11 mouse cellular contexts compared by ENCODE assay signal in genomic region chr9:3019835-3020727, GRCm38 (mm10). TPM values are rescaled to one million over a fixed set of nuclear protein-coding genes. Genes with fewer than 3 reads are reported as not detected.
DNase-seq lines count a peak whose midpoint lies in the region; ATAC-seq and TF ChIP-seq lines count a peak whose summit lies in the region.
"Not testable (repeated sequence)": the region's sequence is repeated elsewhere in the genome, so short reads cannot be mapped to it uniquely, and the experiment has no call there.
"Had no signal": no experiment of that assay in that cellular context is flagged by ENCODE, and none has a peak within 500 bp of the region (broad histone marks: within the 10 kb centered on the region; RNA-seq: fewer than 3 reads in every experiment).

No protein-coding gene starts in this region.

- not testable (repeated sequence) for H3K4me3 ChIP-seq in hindbrain, embryonic 13.5 days; layer of hippocampus, adult 2 months; liver, embryonic 13.5 days (replicated peaks); stomach, embryonic 14.5 days (ENCODE audit: low read depth, low read length)

- WGBS in hindbrain, embryonic 13.5 days: 78% methylated on average over 17 of the region's 19 CpGs
- WGBS in liver, embryonic 13.5 days (ENCODE audit: insufficient replicate concordance): 69% methylated on average over 17 of the region's 19 CpGs
- WGBS in stomach, embryonic 14.5 days: 80% methylated on average over 11 of the region's 19 CpGs

- H3K9ac ChIP-seq in hindbrain, embryonic 13.5 days; liver, embryonic 13.5 days; stomach, embryonic 14.5 days (replicated peaks; ENCODE audit: low read depth, low read length): not testable (repeated sequence)

- H3K4me1 ChIP-seq in hindbrain, embryonic 13.5 days (replicated peaks); liver, embryonic 13.5 days (replicated peaks); stomach, embryonic 14.5 days (ENCODE audit: control insufficient read depth, insufficient read depth, low read length): not testable (repeated sequence)

- H3K27me3 ChIP-seq in hindbrain, embryonic 13.5 days; liver, embryonic 13.5 days; stomach, embryonic 14.5 days (ENCODE audit: control insufficient read depth, insufficient read depth, low read length): not testable (repeated sequence)

- not testable (repeated sequence) for TF ChIP-seq CTCF in layer of hippocampus, adult 2 months (conservative IDR thresholded peaks at IDR 0.05)

- H3K4me2 ChIP-seq in hindbrain, embryonic 13.5 days; liver, embryonic 13.5 days; stomach, embryonic 14.5 days (replicated peaks; ENCODE audit: low read depth, low read length): not testable (repeated sequence)

- DNase-seq in CD8-positive naive resting alpha-beta T cell, adult 2 months (ENCODE audit: low read depth in 2 of 2, low spot score in 2 of 2): peak; percentile 69 to 86
- peak; percentile 96 to 100 for DNase-seq in cerebellum, postnatal 4 days (ENCODE audit: low spot score in 2 of 2)
- DNase-seq in gastrocnemius, postnatal 10 days: peak; percentile 82
- DNase-seq in layer of hippocampus, adult 2 months (ENCODE audit: low spot score in 2 of 2): peak; percentile 91 to 92
- DNase-seq in liver, embryonic 13.5 days: peak; percentile 77
- peak; percentile 26 to 42 for DNase-seq in monocyte, adult 2 months (ENCODE audit: low read depth in 1 of 2, low spot score in 2 of 2)

- ATAC-seq in hindbrain, embryonic 13.5 days (ENCODE audit: low FRiP score): peak; percentile 75
- peak; percentile 49; the same call in 1 of the 2 replicates for ATAC-seq in liver, embryonic 13.5 days (ENCODE audit: low read depth)
- peak; percentile 71; the same call in 1 of the 2 replicates for ATAC-seq in stomach, embryonic 14.5 days (ENCODE audit: insufficient number of reproducible peaks, insufficient read depth, low FRiP score, low read depth)

- not testable (repeated sequence) for H3K9me3 ChIP-seq in hindbrain, embryonic 13.5 days; liver, embryonic 13.5 days (replicated peaks); stomach, embryonic 14.5 days (ENCODE audit: control insufficient read depth, low read depth, low read length)

- not testable (repeated sequence) for H3K27ac ChIP-seq in hindbrain, embryonic 13.5 days; layer of hippocampus, adult 2 months; liver, embryonic 13.5 days; stomach, embryonic 14.5 days (ENCODE audit: low read length)

- not testable (repeated sequence) for H3K36me3 ChIP-seq in hindbrain, embryonic 13.5 days; liver, embryonic 13.5 days; stomach, embryonic 14.5 days (ENCODE audit: control insufficient read depth, insufficient read depth, low read length)

RNA-seq across cellular contexts. Expression of gene Gm10719, which starts 2.9 kb away (rescaled TPM):
- total RNA-seq in gastrocnemius, postnatal 10 days (2021): 1 to 10 TPM in 1 of 2 experiments, not detected in 1; 1.3 TPM
- polyA plus RNA-seq in hindbrain, embryonic 13.5 days (2015; fragmentation: Nextera tagmentation; extraction: Ambion mirVana): 0.75 and 0.81 TPM in 2 replicates
- under 1 TPM in 1 of 2 experiments, not detected in 1; 0.95 TPM for total RNA-seq in layer of hippocampus, adult 2 months (2021)
- not detected in 2 replicates for polyA plus RNA-seq in liver, embryonic 13.5 days (2015; fragmentation: Nextera tagmentation; extraction: Ambion mirVana)
- polyA plus RNA-seq in stomach, embryonic 14.5 days (2014; fragmentation: Nextera tagmentation; extraction: Ambion mirVana): 0.39 TPM in 1 of 2 replicates, not detected in the other
- polyA plus RNA-seq: myocyte; thymus, postnatal 0 days had no signal

RNA-seq across cellular contexts. Expression of gene Gm10718, which starts 3.3 kb away (rescaled TPM):
- 1 to 10 TPM in 1 of 2 experiments, under 1 TPM in 1; 0.94 to 1.6 TPM for total RNA-seq in gastrocnemius, postnatal 10 days (2021)
- polyA plus RNA-seq in hindbrain, embryonic 13.5 days (2015; fragmentation: Nextera tagmentation; extraction: Ambion mirVana): 1.7 and 2.0 TPM in 2 replicates
- 1 to 10 TPM in 1 of 2 experiments, not detected in 1; 1.2 TPM for total RNA-seq in layer of hippocampus, adult 2 months (2021)
- polyA plus RNA-seq in liver, embryonic 13.5 days (2015; fragmentation: Nextera tagmentation; extraction: Ambion mirVana): not detected in 2 replicates
- polyA plus RNA-seq in stomach, embryonic 14.5 days (2014; fragmentation: Nextera tagmentation; extraction: Ambion mirVana): 0.45 and 1.1 TPM in 2 replicates
- polyA plus RNA-seq: myocyte had no signal

RNA-seq across cellular contexts. Expression of gene Gm10720, which starts 4.6 kb away (rescaled TPM):
- total RNA-seq in gastrocnemius, postnatal 10 days (2021): not detected
- not detected in 2 replicates for polyA plus RNA-seq in hindbrain, embryonic 13.5 days (2015; fragmentation: Nextera tagmentation; extraction: Ambion mirVana)
- total RNA-seq in layer of hippocampus, adult 2 months (2021): not detected
- not detected in 2 replicates for polyA plus RNA-seq in liver, embryonic 13.5 days (2015; fragmentation: Nextera tagmentation; extraction: Ambion mirVana)
- polyA plus RNA-seq in stomach, embryonic 14.5 days (2014; fragmentation: Nextera tagmentation; extraction: Ambion mirVana): not detected in 2 replicates
- polyA plus RNA-seq: inflammation-experienced regulatory T-cells, adult 6 months; myocyte; thymus, postnatal 0 days had no signal

RNA-seq across cellular contexts. Expression of gene Gm10717, which starts 5.1 kb away (rescaled TPM):
- not detected for total RNA-seq in gastrocnemius, postnatal 10 days (2021)
- polyA plus RNA-seq in hindbrain, embryonic 13.5 days (2015; fragmentation: Nextera tagmentation; extraction: Ambion mirVana): 1.5 and 2.0 TPM in 2 replicates
- total RNA-seq in layer of hippocampus, adult 2 months (2021): not detected
- not detected in 2 replicates for polyA plus RNA-seq in liver, embryonic 13.5 days (2015; fragmentation: Nextera tagmentation; extraction: Ambion mirVana)
- polyA plus RNA-seq in stomach, embryonic 14.5 days (2014; fragmentation: Nextera tagmentation; extraction: Ambion mirVana): 0.69 TPM in 1 of 2 replicates, not detected in the other
- polyA plus RNA-seq: myocyte; thymus, postnatal 0 days had no signal

RNA-seq across cellular contexts. Expression of gene Gm10721, which starts 7.1 kb away (rescaled TPM):
- not detected for total RNA-seq in gastrocnemius, postnatal 10 days (2021)
- 0.47 TPM in 1 of 2 replicates, not detected in the other for polyA plus RNA-seq in hindbrain, embryonic 13.5 days (2015; fragmentation: Nextera tagmentation; extraction: Ambion mirVana)
- total RNA-seq in layer of hippocampus, adult 2 months (2021): under 1 TPM in 1 of 2 experiments, not detected in 1; 0.56 TPM
- not detected in 2 replicates for polyA plus RNA-seq in liver, embryonic 13.5 days (2015; fragmentation: Nextera tagmentation; extraction: Ambion mirVana)
- not detected in 2 replicates for polyA plus RNA-seq in stomach, embryonic 14.5 days (2014; fragmentation: Nextera tagmentation; extraction: Ambion mirVana)
- polyA plus RNA-seq: myocyte; thymus, postnatal 0 days had no signal

Comparison
In these comparisons a context has a peak if more than half of its experiments do, and no peak if none do; other contexts are left out.
1. DNase-seq: peak in every context shown above with its lines; median percentile 98 in cerebellum, postnatal 4 days; 92 in layer of hippocampus, adult 2 months; 82 in gastrocnemius, postnatal 10 days; 78 in CD8-positive naive resting alpha-beta T cell, adult 2 months; 77 in liver, embryonic 13.5 days; 34 in monocyte, adult 2 months.